Mouse (Mus musculus): Measurements from ENCODE around the gene Man2b1. TPM values are rescaled to one million over a fixed set of nuclear protein-coding genes. Genes with fewer than 3 reads are reported as not detected.
"Not testable (repeated sequence)": the region's sequence is repeated elsewhere in the genome, so short reads cannot be mapped to it uniquely, and the experiment has no call there.

Man2b1 gene
- polyA plus RNA-seq, 1 experiment from 2014 or later = 26.1 TPM

DNA sequence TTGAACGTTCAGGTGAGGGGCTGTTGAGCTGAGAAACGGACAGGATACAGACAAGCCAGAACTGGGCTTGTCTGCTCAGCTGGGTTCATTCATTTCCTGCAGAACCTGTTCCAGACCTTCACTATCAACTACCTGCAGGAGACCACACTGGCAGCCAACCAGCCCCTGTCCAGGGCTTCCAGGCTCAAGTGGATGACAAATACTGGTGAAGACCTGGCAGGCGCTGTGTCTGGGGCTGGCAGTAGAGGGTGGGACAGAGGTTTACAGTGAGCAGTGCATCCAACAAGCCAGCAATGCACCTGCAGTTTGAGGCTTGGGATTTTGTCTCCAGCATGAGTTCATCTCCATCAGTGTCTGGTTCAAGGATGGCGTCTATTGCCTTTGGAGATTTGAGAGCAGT, 13.8 kb downstream of the Man2b1 start:
- peaks cover 72% of the 10 kb centered on the region for H3K36me3 ChIP-seq (replicated peaks)
- no peak for DNase-seq (ENCODE audit: low spot score)
- WGBS = 91% methylated on average over 4 of the region's 4 CpGs

DNA sequence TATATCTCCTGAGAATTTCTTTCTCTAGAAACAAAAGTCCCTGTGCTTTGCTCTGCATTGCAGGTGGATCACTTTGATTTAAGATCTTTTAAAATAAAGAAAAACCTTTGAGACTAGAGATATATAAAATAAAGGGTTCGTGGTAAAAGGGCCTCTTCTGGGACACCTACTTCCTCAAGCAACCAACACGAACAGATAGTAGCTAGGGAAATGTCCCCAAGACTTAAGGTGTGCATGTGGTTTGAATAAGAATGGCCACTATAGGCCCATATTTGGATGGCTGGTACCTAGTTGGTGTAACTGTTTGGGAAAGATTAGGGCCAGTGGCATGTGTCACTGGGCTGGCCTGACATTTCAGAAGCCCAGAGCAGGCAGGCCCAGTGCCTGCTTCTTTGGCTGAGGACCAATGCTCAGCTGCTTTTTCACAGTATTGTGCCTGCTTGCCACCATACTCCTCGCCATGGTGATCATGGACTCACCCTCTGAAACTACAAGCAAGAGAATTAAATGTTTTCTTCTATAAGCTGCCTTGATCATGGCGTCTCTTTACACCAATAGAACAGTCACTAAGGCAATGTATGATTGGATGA, 17.1 kb downstream of the Man2b1 start:
- Histone ChIP-seq H3K9me3 (no peaks in the 10 kb centered on the region), H3K36me3 (replicated peaks) (peaks cover 43% of the 10 kb centered on the region), H3K4me3 (no peak overlapping the region), H3K27me3 (replicated peaks; ENCODE audit: low read depth, poor library complexity, severe bottlenecking) (no peaks in the 10 kb centered on the region), H3K4me1 (no peaks in the 10 kb centered on the region), H3K27ac (replicated peaks) (no peak overlapping the region)
- 84% methylated on average over 4 of the region's 4 CpGs for WGBS
- DNase-seq (ENCODE audit: low spot score) = no peak

More for the DNA sequence above, 13.8 kb downstream of the Man2b1 start:
- H3K4me1 ChIP-seq = no peaks in the 10 kb centered on the region
- no peak overlapping the region for H3K4me3 ChIP-seq
- no peaks in the 10 kb centered on the region for H3K27me3 ChIP-seq (replicated peaks; ENCODE audit: low read depth, poor library complexity, severe bottlenecking)
- H3K9me3 ChIP-seq = no peaks in the 10 kb centered on the region
- H3K27ac ChIP-seq (replicated peaks) = no peak overlapping the region

DNA sequence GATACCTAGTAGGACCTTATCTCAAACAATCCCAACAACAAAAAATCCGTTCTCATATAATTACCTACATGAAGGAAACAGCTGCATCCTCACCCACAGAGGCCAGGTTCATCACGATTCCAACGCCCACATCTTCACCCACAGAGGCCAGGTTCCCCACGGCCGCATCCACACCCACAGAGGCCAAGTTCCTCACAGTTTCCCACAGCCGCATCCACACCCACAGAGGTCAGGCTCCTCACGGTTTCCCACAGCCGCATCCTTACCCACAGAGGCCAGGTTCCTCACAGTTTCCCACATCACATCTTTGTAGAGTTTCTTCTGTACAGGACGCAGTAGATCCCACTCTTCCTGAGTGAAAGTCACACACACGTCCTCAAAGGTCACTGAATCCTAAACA, 30.2 kb downstream of the Man2b1 start:
- DNase-seq (ENCODE audit: low spot score) = no peak
- H3K9me3 ChIP-seq = peaks cover 6% of the 10 kb centered on the region; the same call in 1 of the 2 replicates
- no peak overlapping the region for H3K4me3 ChIP-seq
- 95% methylated on average over 10 of the region's 10 CpGs for WGBS
- peaks cover 38% of the 10 kb centered on the region for H3K36me3 ChIP-seq (replicated peaks)
- H3K4me1 ChIP-seq = no peaks in the 10 kb centered on the region
- H3K27ac ChIP-seq (replicated peaks) = no peak overlapping the region
- H3K27me3 ChIP-seq (replicated peaks; ENCODE audit: low read depth, poor library complexity, severe bottlenecking) = no peaks in the 10 kb centered on the region

DNA sequence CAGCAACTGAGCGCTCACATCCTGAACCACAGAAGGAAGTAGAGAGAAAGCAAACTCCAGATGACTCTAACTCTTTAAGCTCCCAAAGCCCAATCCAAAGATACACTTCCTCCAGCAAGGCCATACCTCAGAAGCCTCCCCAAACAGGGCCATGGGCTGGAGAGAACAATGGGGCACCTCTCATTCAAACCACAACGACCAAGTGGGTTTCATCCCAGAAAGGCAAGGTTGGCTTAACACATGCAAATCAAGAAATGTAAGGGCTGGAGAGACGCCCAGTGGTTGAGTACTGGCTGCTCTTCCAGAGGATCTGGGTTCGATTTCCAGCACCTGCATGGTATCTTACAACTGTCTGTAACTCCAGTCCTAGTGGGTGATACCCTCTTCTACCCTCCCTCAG, 32.4 kb downstream of the Man2b1 start:
- Histone ChIP-seq H3K27ac (replicated peaks) (no peak overlapping the region), H3K4me1 (peaks cover 10% of the 10 kb centered on the region), H3K9me3 (peaks cover 4% of the 10 kb centered on the region; the same call in 1 of the 2 replicates), H3K36me3 (replicated peaks) (peaks cover 21% of the 10 kb centered on the region), H3K4me3 (no peak overlapping the region), H3K27me3 (replicated peaks; ENCODE audit: low read depth, poor library complexity, severe bottlenecking) (no peaks in the 10 kb centered on the region)
- DNase-seq (ENCODE audit: low spot score) = no peak
- 78% methylated on average over 4 of the region's 4 CpGs for WGBS

DNA sequence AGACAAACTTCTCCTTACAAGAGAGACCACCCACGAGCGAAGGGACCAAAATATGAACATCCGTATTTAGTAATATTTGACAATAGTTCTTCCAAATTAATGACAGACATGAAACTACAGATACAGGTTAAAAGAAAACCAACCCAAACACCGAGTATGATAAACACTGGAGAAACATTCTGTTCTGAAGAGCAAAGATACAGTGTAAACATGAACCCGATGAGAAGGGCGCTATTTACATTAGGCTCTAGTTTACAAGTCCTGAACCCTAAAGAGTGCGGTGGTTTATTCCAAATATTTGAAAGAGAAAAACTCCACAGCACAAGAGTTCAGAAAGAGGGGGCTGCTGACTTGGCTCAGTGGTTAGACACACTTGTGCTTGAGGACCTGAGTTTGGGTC, 33.9 kb downstream of the Man2b1 start:
- H3K36me3 ChIP-seq (replicated peaks) = peaks cover 7% of the 10 kb centered on the region
- peaks cover 4% of the 10 kb centered on the region; the same call in 1 of the 2 replicates for H3K9me3 ChIP-seq
- peaks cover 10% of the 10 kb centered on the region for H3K4me1 ChIP-seq
- DNase-seq (ENCODE audit: low spot score) = no peak
- H3K27ac ChIP-seq (replicated peaks) = no peak overlapping the region
- 90% methylated on average over 7 of the region's 7 CpGs for WGBS
- no peaks in the 10 kb centered on the region for H3K27me3 ChIP-seq (replicated peaks; ENCODE audit: low read depth, poor library complexity, severe bottlenecking)
- no peak overlapping the region for H3K4me3 ChIP-seq

DNA sequence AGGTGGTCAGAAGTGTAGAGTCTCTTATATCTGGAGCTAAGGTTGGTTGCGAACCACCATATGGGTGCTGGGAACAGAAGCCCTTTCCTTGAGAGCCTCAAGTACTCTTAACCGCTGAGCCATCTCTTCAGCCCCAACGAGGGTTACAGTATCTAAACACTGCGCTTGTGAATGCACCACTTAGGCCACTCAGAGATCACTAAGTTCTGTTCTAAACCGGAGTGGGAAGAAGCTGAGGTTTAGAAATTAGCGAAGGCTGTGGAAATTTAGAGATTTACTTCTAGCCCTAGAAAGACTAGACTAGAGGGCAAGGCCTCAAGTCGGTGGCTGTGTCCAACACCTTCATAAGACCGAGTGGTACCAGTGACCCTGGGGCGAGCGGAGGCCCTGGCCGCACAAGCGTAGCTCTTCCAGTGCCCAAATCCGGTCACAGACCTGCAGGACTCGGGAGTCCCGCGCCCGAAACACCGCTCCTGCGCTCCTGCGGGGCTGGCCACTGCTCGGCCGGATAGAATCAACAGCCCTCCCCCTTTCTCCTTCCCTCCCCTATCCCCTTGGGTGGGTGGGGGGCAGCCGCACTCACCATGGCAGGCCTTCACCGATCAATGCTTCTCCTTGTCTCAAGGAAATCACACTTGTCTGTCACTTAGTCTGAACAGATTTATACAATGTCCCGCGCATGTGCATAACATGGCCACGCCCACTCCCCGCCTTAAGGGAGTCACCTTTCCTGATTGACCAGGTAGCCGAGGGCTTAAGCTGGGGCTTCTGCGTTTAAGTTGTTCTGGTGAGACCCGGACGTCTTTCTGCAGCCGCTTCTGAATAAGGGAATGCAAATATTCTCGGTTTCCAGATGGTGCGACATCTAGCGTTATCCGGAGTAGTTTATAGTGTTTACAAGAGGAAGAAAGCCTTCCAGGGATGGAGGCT, 36.2 kb downstream of the Man2b1 start:
- peak overlapping the region; percentile 79 for H3K4me3 ChIP-seq
- 7% methylated on average over 37 of the region's 37 CpGs for WGBS
- no peaks in the 10 kb centered on the region for H3K27me3 ChIP-seq (replicated peaks; ENCODE audit: low read depth, poor library complexity, severe bottlenecking)
- H3K27ac ChIP-seq (replicated peaks) = peak overlapping the region; percentile 82
- H3K36me3 ChIP-seq (replicated peaks) = no peaks in the 10 kb centered on the region
- peaks cover 10% of the 10 kb centered on the region for H3K4me1 ChIP-seq
- H3K9me3 ChIP-seq = no peaks in the 10 kb centered on the region
- DNase-seq (ENCODE audit: low spot score) = peak; percentile 88

DNA sequence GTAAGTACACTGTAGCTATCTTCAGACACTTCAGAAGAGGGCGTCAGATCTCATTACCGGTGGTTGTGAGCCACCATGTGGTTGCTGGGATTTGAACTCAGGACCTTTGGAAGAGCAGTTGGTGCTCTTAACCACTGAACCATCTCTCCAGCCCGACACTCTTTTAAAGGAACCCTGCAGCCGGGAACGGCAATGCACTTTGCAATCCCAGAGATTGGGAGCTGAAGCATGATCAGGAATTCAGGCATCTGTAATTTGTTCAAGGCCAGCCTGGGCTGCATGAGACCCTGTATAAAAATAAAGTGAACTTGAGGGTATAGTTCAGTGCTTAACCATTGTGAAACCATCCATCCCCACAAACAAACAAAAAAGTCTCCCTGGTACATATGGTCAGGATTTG, 37.2 kb downstream of the Man2b1 start:
- 80% methylated on average over 5 of the region's 5 CpGs for WGBS
- H3K9me3 ChIP-seq; H3K4me1 ChIP-seq; H3K27me3 ChIP-seq (replicated peaks; ENCODE audit: low read depth, poor library complexity, severe bottlenecking); H3K4me3 ChIP-seq; DNase-seq (ENCODE audit: low spot score); H3K27ac ChIP-seq (replicated peaks); H3K36me3 ChIP-seq (replicated peaks): not testable (repeated sequence)

DNA sequence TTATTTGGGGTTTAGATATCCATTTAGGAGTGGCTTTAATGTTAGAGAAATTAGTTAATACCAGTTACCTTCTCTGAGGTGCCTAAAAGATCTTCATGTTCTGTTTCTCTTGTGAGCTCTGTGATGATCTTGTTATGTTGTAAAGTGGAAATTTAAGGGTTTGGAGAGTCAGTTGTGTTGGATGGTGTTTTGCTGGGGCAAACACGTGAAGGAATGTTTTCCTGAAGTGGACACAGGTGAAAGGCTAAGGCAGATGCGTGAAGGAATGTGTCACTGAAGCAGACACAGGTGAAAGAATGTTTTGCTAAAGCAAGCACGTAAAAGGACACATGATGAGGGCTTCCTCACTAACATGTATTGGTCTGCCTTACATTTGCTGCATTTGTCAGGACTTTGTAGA, 39.9 kb downstream of the Man2b1 start, which contains the start of gene Zfp791:
Zfp791 (minus strand) TSS at position 101 of the 400 bp plus-strand sequence.
- no peak for DNase-seq (ENCODE audit: low spot score)
- Histone ChIP-seq H3K27ac (replicated peaks) (no peak within 1 kb of the TSS), H3K4me1 (peaks cover 10% of the 10 kb centered on the region), H3K9me3 (no peaks in the 10 kb centered on the region), H3K27me3 (replicated peaks; ENCODE audit: low read depth, poor library complexity, severe bottlenecking) (no peaks in the 10 kb centered on the region), H3K4me3 (no peak within 1 kb of the TSS), H3K36me3 (replicated peaks) (no peaks in the 10 kb centered on the region)
- whole genome bisulfite sequencing = 78% methylated on average over 3 of the region's 3 CpGs

DNA sequence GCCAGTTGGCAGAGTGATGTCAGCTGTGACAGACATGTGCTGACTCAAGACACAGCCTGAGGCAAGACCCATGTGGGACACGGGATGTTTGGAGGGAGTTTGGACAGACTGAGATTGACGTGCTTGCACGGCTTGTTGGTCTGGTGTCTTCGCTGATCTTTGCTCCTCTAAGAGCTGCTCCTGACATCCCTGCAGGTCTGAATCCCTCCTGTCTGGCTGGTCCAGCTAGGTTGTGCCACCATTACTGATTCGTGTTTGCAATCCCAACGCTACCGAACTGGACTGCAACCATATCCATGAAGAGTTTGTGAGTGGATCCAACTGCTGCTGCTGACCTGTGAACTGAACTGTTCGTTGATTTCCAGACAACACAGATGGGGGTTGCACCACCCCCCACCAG, 40.6 kb downstream of the Man2b1 start:
- no peaks in the 10 kb centered on the region for H3K36me3 ChIP-seq (replicated peaks)
- H3K4me3 ChIP-seq = no peak overlapping the region
- H3K27me3 ChIP-seq (replicated peaks; ENCODE audit: low read depth, poor library complexity, severe bottlenecking) = no peaks in the 10 kb centered on the region
- H3K4me1 ChIP-seq = peaks cover 7% of the 10 kb centered on the region
- no peak overlapping the region for H3K27ac ChIP-seq (replicated peaks)
- no peak for DNase-seq (ENCODE audit: low spot score)
- no peaks in the 10 kb centered on the region for H3K9me3 ChIP-seq
- whole genome bisulfite sequencing = 93% methylated on average over 8 of the region's 8 CpGs

DNA sequence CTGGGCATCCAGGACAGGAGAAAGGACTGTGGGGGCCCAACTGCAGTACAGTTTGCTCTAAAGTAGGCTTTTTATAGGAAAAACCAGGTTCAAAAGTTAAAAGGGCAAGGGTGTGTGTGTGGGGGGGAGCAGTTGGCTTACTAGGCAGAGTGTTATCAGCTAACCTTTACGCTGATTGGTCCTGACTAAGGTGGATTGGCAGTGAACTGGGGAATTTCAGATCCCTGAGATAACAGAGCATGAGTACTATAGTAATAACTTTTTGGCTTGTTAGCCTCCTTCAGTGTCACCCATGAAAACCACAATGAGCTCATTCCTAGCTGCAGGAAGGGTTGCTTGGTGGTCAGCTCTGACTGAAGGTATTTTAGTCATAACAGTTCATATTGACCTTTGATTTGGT, 49.3 kb downstream of the Man2b1 start:
- no peaks in the 10 kb centered on the region for H3K4me1 ChIP-seq
- H3K27ac ChIP-seq (replicated peaks) = no peak overlapping the region
- WGBS = 92% methylated on average over 1 of the region's 1 CpGs

DNA sequence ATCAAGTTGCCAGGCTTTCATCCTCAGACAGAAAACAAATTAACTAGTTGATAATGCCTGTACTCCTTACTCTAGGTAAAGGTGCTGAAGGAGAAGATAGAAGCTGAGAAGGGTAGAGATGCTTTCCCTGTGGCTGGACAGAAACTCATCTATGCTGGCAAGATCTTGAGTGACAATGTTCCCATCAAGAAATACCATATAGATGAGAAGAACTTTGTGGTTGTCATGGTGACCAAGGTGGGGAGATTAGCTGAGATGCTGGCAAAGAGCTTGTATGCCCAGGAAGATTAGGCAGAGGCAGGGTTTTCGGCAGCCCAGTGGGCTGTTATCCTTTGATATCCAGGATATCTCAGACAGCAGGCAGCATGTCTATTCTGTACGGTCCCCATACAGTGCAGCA, 52.6 kb downstream of the Man2b1 start:
- not testable (repeated sequence) for H3K9me3 ChIP-seq; H3K36me3 ChIP-seq (replicated peaks); H3K27ac ChIP-seq (replicated peaks); H3K4me3 ChIP-seq; DNase-seq (ENCODE audit: low spot score); H3K4me1 ChIP-seq
- WGBS = 85% methylated on average over 2 of the region's 2 CpGs
- peaks cover 12% of the 10 kb centered on the region for H3K27me3 ChIP-seq (replicated peaks; ENCODE audit: low read depth, poor library complexity, severe bottlenecking)

More for the DNA sequence above, 49.3 kb downstream of the Man2b1 start:
- Histone ChIP-seq H3K27me3 (replicated peaks; ENCODE audit: low read depth, poor library complexity, severe bottlenecking) (peaks cover 12% of the 10 kb centered on the region), H3K36me3 (replicated peaks) (no peaks in the 10 kb centered on the region), H3K4me3 (no peak overlapping the region), H3K9me3 (no peaks in the 10 kb centered on the region)
- DNase-seq (ENCODE audit: low spot score) = no peak

DNA sequence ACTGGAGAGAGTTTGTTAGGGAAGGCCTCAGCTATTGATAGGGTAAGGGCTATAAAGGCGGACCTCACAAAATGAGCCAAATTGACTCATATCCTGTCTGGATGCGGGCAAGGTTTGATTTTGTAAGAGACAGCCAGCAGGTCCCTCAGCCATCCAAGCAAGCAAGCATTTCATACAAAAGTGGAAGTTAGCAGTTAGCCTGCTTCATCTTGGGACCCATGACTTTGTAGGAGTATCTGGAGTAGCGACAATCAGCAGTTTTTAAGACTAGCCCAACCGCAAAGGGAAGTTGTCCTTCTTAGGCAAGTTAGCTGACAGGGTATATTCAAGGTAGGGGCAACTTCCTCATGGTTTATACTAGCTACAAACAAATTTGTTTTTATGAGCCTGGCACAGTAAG, 59.4 kb downstream of the Man2b1 start:
- Histone ChIP-seq H3K4me1 (no peaks in the 10 kb centered on the region), H3K27me3 (replicated peaks; ENCODE audit: low read depth, poor library complexity, severe bottlenecking) (no peaks in the 10 kb centered on the region), H3K4me3 (no peak overlapping the region), H3K36me3 (replicated peaks) (no peaks in the 10 kb centered on the region), H3K9me3 (peaks cover 15% of the 10 kb centered on the region; the same call in 1 of the 2 replicates), H3K27ac (replicated peaks) (no peak overlapping the region)
- WGBS = 96% methylated on average over 4 of the region's 4 CpGs
- DNase-seq (ENCODE audit: low spot score) = no peak
